Mouse (Mus musculus): ENCODE measurements around the gene Shroom3. TPM values are rescaled to one million over a fixed set of nuclear protein-coding genes. Genes with fewer than 3 reads are reported as not detected.

The Shroom3 gene
- polyA plus RNA-seq, 1 experiment from 2014 or later: 6.6 TPM

- 80% methylated on average over 10 of the region's 10 CpGs for WGBS
- ATAC-seq (ENCODE audit: insufficient number of reproducible peaks, insufficient read depth, low FRiP score, low TSS enrichment): no peak
- peaks cover 29% of the 10 kb centered on the region for H3K4me1 ChIP-seq
These were observed 244.4 kb downstream of the Shroom3 start for GRCm38 (mm10) chr5:92927667-92928066.

GRCm38 (mm10) chr5:92930557-92930956 is 247.3 kb downstream of the Shroom3 start:
- H3K27me3 ChIP-seq: no peaks in the 10 kb centered on the region
- no peak overlapping the region for H3K4me2 ChIP-seq (replicated peaks)
- no peak overlapping the region for H3K27ac ChIP-seq
- H3K36me3 ChIP-seq: no peaks in the 10 kb centered on the region
- no peak overlapping the region for H3K4me3 ChIP-seq
- no peaks in the 10 kb centered on the region for H3K9me3 ChIP-seq
- WGBS: 49% methylated on average over 6 of the region's 6 CpGs
- H3K4me1 ChIP-seq: peaks cover 18% of the 10 kb centered on the region; the same call in 1 of the 2 replicates
- no peak overlapping the region for H3K9ac ChIP-seq
- no peak for ATAC-seq (ENCODE audit: insufficient number of reproducible peaks, insufficient read depth, low FRiP score, low TSS enrichment)

More at GRCm38 (mm10) chr5:92927667-92928066, 244.4 kb downstream of the Shroom3 start:
- no peak overlapping the region for H3K4me2 ChIP-seq (replicated peaks)
- no peak overlapping the region for H3K27ac ChIP-seq
- no peak overlapping the region for H3K9ac ChIP-seq
- H3K27me3 ChIP-seq: no peaks in the 10 kb centered on the region
- no peak overlapping the region for H3K4me3 ChIP-seq
- H3K36me3 ChIP-seq: no peaks in the 10 kb centered on the region
- no peaks in the 10 kb centered on the region for H3K9me3 ChIP-seq

- Histone ChIP-seq H3K9ac (no peak overlapping the region), H3K9me3 (no peaks in the 10 kb centered on the region), H3K27ac (no peak overlapping the region), H3K4me1 (peaks cover 18% of the 10 kb centered on the region; the same call in 1 of the 2 replicates), H3K4me2 (replicated peaks) (no peak overlapping the region), H3K36me3 (no peaks in the 10 kb centered on the region), H3K4me3 (no peak overlapping the region), H3K27me3 (no peaks in the 10 kb centered on the region)
- 66% methylated on average over 16 of the region's 16 CpGs for WGBS
- no peak for ATAC-seq (ENCODE audit: insufficient number of reproducible peaks, insufficient read depth, low FRiP score, low TSS enrichment)
These were observed 248.1 kb downstream of the Shroom3 start for GRCm38 (mm10) chr5:92931298-92931697.

- no peak overlapping the region for H3K27ac ChIP-seq
- no peak overlapping the region for H3K9ac ChIP-seq
- 0 out of 2 replicates have a peak, but pooled peaks cover 4% of the 10 kb centered on the region for H3K36me3 ChIP-seq
- H3K27me3 ChIP-seq: no peaks in the 10 kb centered on the region
- H3K4me1 ChIP-seq: peaks cover 18% of the 10 kb centered on the region; the same call in 1 of the 2 replicates
- no peak overlapping the region for H3K4me2 ChIP-seq (replicated peaks)
- WGBS: 78% methylated on average over 10 of the region's 10 CpGs
- H3K9me3 ChIP-seq: no peaks in the 10 kb centered on the region
- ATAC-seq (ENCODE audit: insufficient number of reproducible peaks, insufficient read depth, low FRiP score, low TSS enrichment): no peak
- H3K4me3 ChIP-seq: no peak overlapping the region
These were observed 249.8 kb downstream of the Shroom3 start for GRCm38 (mm10) chr5:92933010-92933409.

GRCm38 (mm10) chr5:92933599-92934217 is 250.5 kb downstream of the Shroom3 start:
- 0 out of 2 replicates have a peak, but pooled peaks cover 4% of the 10 kb centered on the region for H3K36me3 ChIP-seq
- no peaks in the 10 kb centered on the region for H3K27me3 ChIP-seq
- peaks cover 18% of the 10 kb centered on the region; the same call in 1 of the 2 replicates for H3K4me1 ChIP-seq
- no peak overlapping the region for H3K4me3 ChIP-seq
- H3K4me2 ChIP-seq (replicated peaks): no peak overlapping the region
- H3K9ac ChIP-seq: no peak overlapping the region
- ATAC-seq (ENCODE audit: insufficient number of reproducible peaks, insufficient read depth, low FRiP score, low TSS enrichment): no peak
- 86% methylated on average over 7 of the region's 7 CpGs for WGBS
- no peak overlapping the region for H3K27ac ChIP-seq
- no peaks in the 10 kb centered on the region for H3K9me3 ChIP-seq

- peaks cover 18% of the 10 kb centered on the region; the same call in 1 of the 2 replicates for H3K4me1 ChIP-seq
- no peaks in the 10 kb centered on the region for H3K27me3 ChIP-seq
- no peak overlapping the region for H3K4me2 ChIP-seq (replicated peaks)
- no peak overlapping the region for H3K4me3 ChIP-seq
- no peaks in the 10 kb centered on the region for H3K9me3 ChIP-seq
- no peak overlapping the region for H3K9ac ChIP-seq
- ATAC-seq (ENCODE audit: insufficient number of reproducible peaks, insufficient read depth, low FRiP score, low TSS enrichment): no peak
- 76% methylated on average over 7 of the region's 7 CpGs for WGBS
- H3K36me3 ChIP-seq: 0 out of 2 replicates have a peak, but pooled peaks cover 4% of the 10 kb centered on the region
- no peak overlapping the region for H3K27ac ChIP-seq
These were observed 251.2 kb downstream of the Shroom3 start for GRCm38 (mm10) chr5:92934269-92934939.

GRCm38 (mm10) chr5:92935883-92936282 is 252.6 kb downstream of the Shroom3 start:
- Histone ChIP-seq H3K4me1 (peaks cover 9% of the 10 kb centered on the region; the same call in 1 of the 2 replicates), H3K9me3 (no peaks in the 10 kb centered on the region), H3K36me3 (peaks cover 15% of the 10 kb centered on the region), H3K9ac (no peak overlapping the region), H3K4me2 (replicated peaks) (no peak overlapping the region), H3K27ac (no peak overlapping the region), H3K27me3 (no peaks in the 10 kb centered on the region), H3K4me3 (no peak overlapping the region)
- no peak for ATAC-seq (ENCODE audit: insufficient number of reproducible peaks, insufficient read depth, low FRiP score, low TSS enrichment)
- 85% methylated on average over 8 of the region's 8 CpGs for WGBS

GRCm38 (mm10) chr5:92937701-92938100 is 254.5 kb downstream of the Shroom3 start:
- Histone ChIP-seq H3K9me3 (peaks cover 17% of the 10 kb centered on the region), H3K36me3 (peaks cover 33% of the 10 kb centered on the region), H3K27ac (no peak overlapping the region), H3K27me3 (no peaks in the 10 kb centered on the region), H3K4me1 (no peaks in the 10 kb centered on the region; the same call in 1 of the 2 replicates), H3K4me3 (no peak overlapping the region), H3K9ac (no peak overlapping the region), H3K4me2 (replicated peaks) (no peak overlapping the region)
- 75% methylated on average over 4 of the region's 4 CpGs for WGBS
- no peak for ATAC-seq (ENCODE audit: insufficient number of reproducible peaks, insufficient read depth, low FRiP score, low TSS enrichment)

- 86% methylated on average over 15 of the region's 15 CpGs for WGBS
- Histone ChIP-seq H3K27me3 (no peaks in the 10 kb centered on the region), H3K4me3 (no peak overlapping the region), H3K36me3 (peaks cover 37% of the 10 kb centered on the region), H3K9me3 (peaks cover 19% of the 10 kb centered on the region), H3K4me2 (replicated peaks) (no peak overlapping the region), H3K4me1 (no peaks in the 10 kb centered on the region; the same call in 1 of the 2 replicates), H3K27ac (no peak overlapping the region), H3K9ac (no peak overlapping the region)
- no peak for ATAC-seq (ENCODE audit: insufficient number of reproducible peaks, insufficient read depth, low FRiP score, low TSS enrichment)
These were observed 256.2 kb downstream of the Shroom3 start for GRCm38 (mm10) chr5:92939246-92939995.

- no peak for ATAC-seq (ENCODE audit: insufficient number of reproducible peaks, insufficient read depth, low FRiP score, low TSS enrichment)
- Histone ChIP-seq H3K36me3 (peaks cover 37% of the 10 kb centered on the region), H3K27ac (no peak overlapping the region), H3K9ac (no peak overlapping the region), H3K27me3 (no peaks in the 10 kb centered on the region), H3K9me3 (peaks cover 19% of the 10 kb centered on the region), H3K4me2 (replicated peaks) (no peak overlapping the region), H3K4me3 (no peak overlapping the region), H3K4me1 (no peaks in the 10 kb centered on the region; the same call in 1 of the 2 replicates)
- WGBS: 82% methylated on average over 57 of the region's 57 CpGs
These were observed 258.9 kb downstream of the Shroom3 start for GRCm38 (mm10) chr5:92942166-92942565.

GRCm38 (mm10) chr5:92942577-92942976 is 259.3 kb downstream of the Shroom3 start:
- Histone ChIP-seq H3K9ac (no peak overlapping the region), H3K36me3 (peaks cover 34% of the 10 kb centered on the region), H3K9me3 (peaks cover 19% of the 10 kb centered on the region), H3K27ac (no peak overlapping the region), H3K4me3 (no peak overlapping the region), H3K4me2 (replicated peaks) (no peak overlapping the region), H3K27me3 (no peaks in the 10 kb centered on the region), H3K4me1 (no peaks in the 10 kb centered on the region; the same call in 1 of the 2 replicates)
- ATAC-seq (ENCODE audit: insufficient number of reproducible peaks, insufficient read depth, low FRiP score, low TSS enrichment): no peak
- 87% methylated on average over 47 of the region's 47 CpGs for WGBS

All from embryonic facial prominence, embryonic 12.5 days (tissue).